Mouse (Mus musculus) myocyte (in vitro differentiated cells): ENCODE data around the gene Ncoa4.

Experiments
- POLR2A ChIP-seq: IDR thresholded peaks from one replicate; pipeline ENCODE4 v1.6.1; 2011; ENCODE audit warnings: low read depth, mild to moderate bottlenecking, control low read depth, moderate library complexity; ENCODE audit not compliant: insufficient read length
- POLR2AphosphoS2 ChIP-seq: IDR thresholded peaks from one replicate; pipeline ENCODE4 v1.6.1; 2011; ENCODE audit warnings: low read depth, control low read depth; ENCODE audit not compliant: insufficient read length
- REST ChIP-seq: IDR thresholded peaks from one replicate; pipeline ENCODE4 v1.6.1; 2011; ENCODE audit warnings: mild to moderate bottlenecking, control low read depth, moderate library complexity; ENCODE audit not compliant: insufficient read depth, insufficient read length
- USF1 ChIP-seq: IDR thresholded peaks from one replicate; pipeline ENCODE4 v1.6.1; 2011; ENCODE audit warnings: low read depth, mild to moderate bottlenecking, control low read depth, moderate library complexity

- no peak for TF ChIP-seq POLR2A
- TF ChIP-seq USF1, result no peak
- no peak for TF ChIP-seq POLR2AphosphoS2
- no peak for TF ChIP-seq REST
Measured at GRCm38 (mm10) chr14:32168653-32169231, 9.1 kb downstream of the Ncoa4 start.
